Mouse (Mus musculus) heart, embryonic 16.5 days (tissue): ENCODE measurements at regions not wholly inside any gene's neighbourhood (a gene's known extent, or its start where the extent isn't known, plus 50 kb on each side); places are given as distances from the start of the nearest gene placed in this dataset.

Experiments used
- ATAC-seq: fragments of 200-750 bp; cut with Nextera tagmentation; replicated peaks from 2 replicates; pipeline ENCODE4 v1.8.0; 2017; ENCODE audit warnings: moderate number of reproducible peaks; ENCODE audit not compliant: insufficient read depth, low FRiP score; ENCODE audit errors: extremely low read depth
- H3K27ac ChIP-seq: fragments of 300-500 bp; sonication (generic); 2 replicates; pipeline ENCODE4 v1.5.1; 2014; ENCODE audit warnings: mild to moderate bottlenecking, low read length, control low read depth, moderate library complexity
- H3K27me3 ChIP-seq: fragments of 300-500 bp; sonication (generic); 2 replicates; pipeline ENCODE4 v1.6.1; 2014; ENCODE audit warnings: low read length, mixed read lengths; ENCODE audit not compliant: control insufficient read depth, insufficient read depth
- H3K36me3 ChIP-seq: fragments of 300-500 bp; sonication (generic); 2 replicates; pipeline ENCODE4 v1.6.1; 2014; ENCODE audit not compliant: control insufficient read depth, insufficient read depth
- H3K4me1 ChIP-seq: fragments of 300-500 bp; sonication (generic); 2 replicates; pipeline ENCODE4 v1.6.1; 2014; ENCODE audit warnings: low read length, mixed read lengths; ENCODE audit not compliant: control insufficient read depth, insufficient read depth
- H3K4me2 ChIP-seq: fragments of 300-500 bp; sonication (generic); 2 replicates; pipeline ENCODE4 v1.6.1; 2014; ENCODE audit warnings: low read depth, mild to moderate bottlenecking, control low read depth, low read length
- H3K4me3 ChIP-seq: fragments of 300-500 bp; sonication (generic); 2 replicates; pipeline ENCODE4 v1.5.1; 2014; ENCODE audit warnings: mild to moderate bottlenecking, control low read depth, low read length
- H3K9ac ChIP-seq: fragments of 300-500 bp; sonication (generic); 2 replicates; pipeline ENCODE4 v1.6.1; 2014; ENCODE audit warnings: low read length, control low read depth
- H3K9me3 ChIP-seq: fragments of 300-500 bp; sonication (generic); replicated peaks from 2 replicates; pipeline ENCODE4 v1.6.1; 2016; ENCODE audit warnings: low read length; ENCODE audit not compliant: control insufficient read depth
- WGBS: fragments of 180-500 bp; shearing (Covaris S2); extraction: QIAGEN DNeasy Blood & Tissue Kit; methylation state at CpG from one replicate; pipeline ENCODE4 v1.1.7; 2014; 5-methylcytosine and 5-hydroxymethylcytosine counted together

DNA sequence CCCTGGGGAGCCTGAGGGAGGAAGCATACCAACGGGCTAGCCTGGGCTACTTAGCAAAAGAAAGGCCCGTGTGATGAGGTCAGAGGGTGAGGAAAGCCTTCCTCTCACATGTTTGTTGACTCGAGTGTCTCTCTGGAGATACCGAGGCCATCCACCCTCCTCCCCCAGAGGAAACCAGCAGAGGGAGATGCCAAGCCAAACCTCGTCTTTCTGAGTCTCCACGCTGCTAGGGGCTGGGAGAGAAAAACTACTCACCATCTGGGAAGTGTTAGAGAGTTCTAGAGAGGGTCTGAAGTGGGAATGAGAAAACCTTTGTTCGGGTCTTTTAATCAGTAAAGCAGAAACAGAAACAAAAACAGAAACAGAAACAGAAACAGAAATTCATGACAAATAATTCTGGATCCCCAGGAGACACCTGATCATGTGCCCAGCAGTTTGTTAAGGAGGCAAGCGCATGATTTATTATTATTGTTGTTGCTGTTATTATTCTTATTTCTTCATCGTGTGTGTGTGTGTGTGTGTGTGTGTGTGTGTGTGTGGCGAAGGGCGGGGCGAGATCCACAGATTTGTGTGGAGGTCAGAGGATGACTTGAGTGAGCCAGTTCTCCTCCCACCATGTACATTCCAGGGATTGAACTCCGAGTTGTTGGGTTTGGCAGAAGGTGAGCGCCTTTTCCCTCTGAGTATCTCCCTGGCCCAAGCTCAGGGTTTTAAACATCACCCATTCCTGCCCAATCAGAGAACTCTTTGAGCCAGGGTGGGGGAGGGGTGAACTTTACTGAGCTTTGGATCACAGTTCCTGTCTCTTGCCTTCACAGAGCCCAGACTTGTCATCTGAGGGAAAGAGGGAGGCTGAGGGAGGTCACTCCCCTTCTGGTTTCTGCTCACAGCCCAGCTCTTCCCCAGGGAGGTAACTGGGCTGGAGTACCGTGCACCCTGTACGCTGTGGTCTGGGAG lies 104.2 kb downstream of the Zfp36l2 start:
- no peak overlapping the region for H3K9ac ChIP-seq
- WGBS, result 59% methylated on average over 16 of the region's 16 CpGs
- peak; percentile 30 for ATAC-seq

GRCm38 (mm10) chr17:84082571-84082970 lies 105.2 kb downstream of the Zfp36l2 start:
- Histone ChIP-seq H3K4me2 (no peak overlapping the region), H3K27me3 (no peaks in the 10 kb centered on the region), H3K9ac (no peak overlapping the region), H3K4me1 (peaks cover 44% of the 10 kb centered on the region), H3K36me3 (no peaks in the 10 kb centered on the region), H3K4me3 (no peak overlapping the region), H3K9me3 (no peaks in the 10 kb centered on the region), H3K27ac (peak overlapping the region; percentile 43)
- ATAC-seq, result no peak
- WGBS, result 88% methylated on average over 5 of the region's 5 CpGs

More for the DNA sequence above, 104.2 kb downstream of the Zfp36l2 start:
- H3K9me3 ChIP-seq, result no peaks in the 10 kb centered on the region
- H3K4me3 ChIP-seq, result no peak overlapping the region
- peak overlapping the region; percentile 74 for H3K27ac ChIP-seq
- peaks cover 44% of the 10 kb centered on the region for H3K4me1 ChIP-seq
- no peaks in the 10 kb centered on the region for H3K36me3 ChIP-seq
- H3K27me3 ChIP-seq, result no peaks in the 10 kb centered on the region
- H3K4me2 ChIP-seq, result no peak overlapping the region

GRCm38 (mm10) chr17:84081751-84082352 lies 105.9 kb downstream of the Zfp36l2 start:
- Histone ChIP-seq H3K4me1 (peaks cover 44% of the 10 kb centered on the region), H3K27me3 (no peaks in the 10 kb centered on the region), H3K4me3 (no peak overlapping the region), H3K36me3 (no peaks in the 10 kb centered on the region), H3K27ac (peak overlapping the region; percentile 47), H3K9me3 (no peaks in the 10 kb centered on the region), H3K9ac (0 out of 2 replicates have a peak overlapping the region, but pooled peaks have one; percentile 8), H3K4me2 (no peak overlapping the region)
- ATAC-seq, result no peak; the same call in 1 of the 2 replicates
- WGBS, result 40% methylated on average over 8 of the region's 8 CpGs

DNA sequence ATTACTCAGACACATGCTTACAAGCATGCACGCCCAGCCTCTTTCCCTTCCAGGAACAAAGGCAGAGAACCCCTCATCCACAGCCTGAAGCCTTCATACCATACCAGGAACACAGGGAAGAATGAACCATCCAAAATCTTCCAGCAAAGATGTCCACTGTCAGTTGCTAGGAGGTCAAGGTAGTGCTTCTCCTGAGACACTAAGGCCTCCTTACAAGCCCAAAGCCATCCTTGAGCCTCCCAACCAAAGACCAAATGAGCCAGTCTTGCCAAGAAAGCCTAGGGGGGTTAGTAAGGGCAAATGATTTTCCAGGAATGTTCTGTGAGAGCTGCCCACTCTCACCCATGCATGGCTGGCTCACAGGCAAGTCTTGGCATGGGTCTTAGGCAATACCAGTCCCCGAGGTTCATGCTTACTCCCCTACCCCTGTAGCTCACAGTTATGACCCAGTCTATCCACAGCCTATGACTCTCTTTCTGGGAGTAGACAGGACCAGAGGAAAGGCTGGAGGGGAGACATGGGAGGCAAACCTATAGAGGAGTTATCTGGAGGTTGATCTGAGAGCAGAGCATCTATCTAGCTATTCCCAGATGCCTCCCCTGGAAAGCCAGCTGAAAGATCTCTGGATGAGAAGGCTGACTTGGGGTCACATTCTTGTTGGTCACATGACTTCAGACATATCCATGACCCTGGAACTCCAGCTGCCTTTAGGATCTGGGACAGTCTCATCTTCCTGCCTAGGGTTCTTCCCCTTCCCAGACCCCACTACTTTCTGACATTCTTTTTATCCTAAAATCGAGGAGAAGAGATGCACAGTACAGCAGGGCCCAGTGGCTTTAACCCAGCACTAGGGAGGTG lies 112.4 kb downstream of the Zfp36l2 start:
- H3K27ac ChIP-seq, result no peak overlapping the region

DNA sequence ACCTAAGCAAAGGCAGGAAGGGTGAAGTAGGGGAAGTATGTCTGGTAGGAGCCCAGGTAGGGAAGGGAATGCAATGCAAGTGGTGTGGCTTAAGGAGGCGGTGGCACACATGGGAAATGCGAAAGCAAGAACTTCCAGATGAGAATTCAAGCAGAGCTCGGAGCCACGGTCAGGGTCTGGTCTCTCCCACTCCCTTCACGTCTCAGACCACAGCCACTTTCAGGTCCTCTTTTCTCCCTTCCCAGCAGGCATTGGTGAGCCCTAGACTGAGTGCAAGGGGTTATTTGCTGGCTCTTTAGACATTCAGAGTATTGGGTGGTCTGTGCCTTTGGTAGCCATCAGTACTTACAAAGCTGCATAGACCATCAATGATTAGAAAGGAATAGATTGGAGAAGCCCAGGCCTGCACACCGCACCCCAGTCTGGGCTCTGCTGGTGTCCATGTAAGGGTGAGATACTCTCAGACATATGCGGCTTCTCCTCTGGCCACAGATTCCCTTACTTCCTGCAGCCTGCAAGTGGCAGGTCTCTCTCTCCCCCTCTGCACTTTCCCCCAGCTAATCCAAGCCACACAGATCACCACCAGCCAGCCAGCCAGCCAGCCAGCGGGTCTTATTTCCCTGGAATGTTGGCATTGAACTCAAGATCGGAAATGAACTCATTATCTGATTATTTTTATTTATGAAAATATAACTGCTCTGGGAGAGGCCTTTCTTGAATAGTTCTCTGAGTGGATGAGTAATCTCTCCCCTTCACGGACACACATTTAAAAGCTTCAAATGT lies 113.6 kb downstream of the Zfp36l2 start:
- no peaks in the 10 kb centered on the region for H3K36me3 ChIP-seq
- peaks cover 5% of the 10 kb centered on the region for H3K4me1 ChIP-seq
- no peak overlapping the region for H3K4me2 ChIP-seq
- 60% methylated on average over 10 of the region's 10 CpGs for WGBS
- no peaks in the 10 kb centered on the region for H3K9me3 ChIP-seq
- 0 out of 2 replicates have a peak overlapping the region, but pooled peaks have one; percentile 3 for H3K9ac ChIP-seq
- H3K4me3 ChIP-seq, result no peak overlapping the region
- no peaks in the 10 kb centered on the region for H3K27me3 ChIP-seq
- ATAC-seq, result 0 out of 2 replicates have a peak, but pooled peaks have one; percentile 43
- 0 out of 2 replicates have a peak overlapping the region, but pooled peaks have one; percentile 17 for H3K27ac ChIP-seq

More for the DNA sequence above, 112.4 kb downstream of the Zfp36l2 start:
- H3K9me3 ChIP-seq, result no peaks in the 10 kb centered on the region
- H3K36me3 ChIP-seq, result no peaks in the 10 kb centered on the region
- peaks cover 5% of the 10 kb centered on the region for H3K4me1 ChIP-seq
- 73% methylated on average over 3 of the region's 3 CpGs for WGBS
- no peak for ATAC-seq
- H3K4me2 ChIP-seq, result no peak overlapping the region
- no peak overlapping the region for H3K4me3 ChIP-seq
- no peaks in the 10 kb centered on the region for H3K27me3 ChIP-seq
- no peak overlapping the region for H3K9ac ChIP-seq

DNA sequence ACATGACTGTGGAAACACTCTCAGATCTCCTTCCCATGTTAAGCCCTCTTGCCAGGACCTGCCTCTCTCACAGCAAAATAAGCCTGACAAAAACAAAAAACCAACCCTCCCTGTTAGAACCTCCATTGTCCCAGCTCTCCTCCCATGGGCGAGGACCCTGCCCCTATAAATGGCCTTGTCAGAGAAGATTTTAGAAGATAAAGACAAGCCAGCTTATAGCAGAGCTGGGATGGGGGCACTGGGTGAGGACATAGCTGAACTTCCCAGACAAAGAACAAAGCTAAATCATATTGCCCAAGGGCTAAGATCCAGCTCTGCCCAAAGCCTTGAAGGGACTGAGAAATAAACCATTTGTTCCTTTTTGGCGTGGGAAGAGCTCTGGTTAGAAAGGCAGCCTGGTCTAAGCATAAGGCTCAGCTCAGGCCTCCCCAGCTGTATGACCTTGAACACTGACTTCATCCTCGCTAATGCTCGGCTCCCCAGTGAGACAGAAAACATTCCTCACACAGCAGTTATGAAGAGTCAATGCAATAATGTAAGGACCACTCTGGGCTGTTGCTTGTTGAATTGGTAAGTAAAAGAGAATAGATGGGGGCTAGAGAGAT lies 115.2 kb downstream of the Zfp36l2 start:
- peaks cover 7% of the 10 kb centered on the region for H3K4me1 ChIP-seq
- H3K36me3 ChIP-seq, result no peaks in the 10 kb centered on the region
- 46% methylated on average over 4 of the region's 4 CpGs for WGBS
- ATAC-seq, result no peak
- no peak overlapping the region for H3K9ac ChIP-seq
- H3K4me2 ChIP-seq, result no peak overlapping the region
- H3K9me3 ChIP-seq, result no peaks in the 10 kb centered on the region
- peak overlapping the region; percentile 9; the same call in 1 of the 2 replicates for H3K27ac ChIP-seq
- H3K4me3 ChIP-seq, result no peak overlapping the region
- no peaks in the 10 kb centered on the region for H3K27me3 ChIP-seq

- WGBS, result 91% methylated on average over 2 of the region's 2 CpGs
- ATAC-seq, result no peak
- H3K4me2 ChIP-seq, result no peak overlapping the region
- H3K36me3 ChIP-seq, result no peaks in the 10 kb centered on the region
- H3K27me3 ChIP-seq, result no peaks in the 10 kb centered on the region
- no peak overlapping the region for H3K9ac ChIP-seq
- H3K4me1 ChIP-seq, result peaks cover 7% of the 10 kb centered on the region
- H3K9me3 ChIP-seq, result no peaks in the 10 kb centered on the region
- H3K4me3 ChIP-seq, result no peak overlapping the region
- H3K27ac ChIP-seq, result no peak overlapping the region
These were observed 115.9 kb downstream of the Zfp36l2 start for GRCm38 (mm10) chr17:84071855-84072254.

DNA sequence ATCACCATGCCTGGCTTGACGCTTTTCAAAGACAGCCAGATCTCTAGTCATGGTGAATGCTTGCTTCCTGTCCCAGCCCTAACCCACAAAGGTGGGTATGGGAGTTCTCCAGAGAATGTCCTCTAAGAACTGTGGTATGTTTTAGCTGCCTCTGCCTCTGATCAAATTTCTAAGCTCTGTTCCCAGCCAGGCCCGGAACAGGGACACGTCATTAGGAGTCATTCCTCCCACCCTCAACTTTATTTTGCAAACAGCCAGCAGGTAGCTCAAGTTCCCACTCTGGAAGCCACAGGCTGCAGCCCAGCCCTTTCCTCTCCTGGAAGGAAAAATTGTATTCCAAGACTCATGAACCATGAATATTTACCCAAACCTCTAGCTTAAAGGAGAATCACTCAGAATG lies 117.2 kb downstream of the Zfp36l2 start:
- H3K27ac ChIP-seq, result no peak overlapping the region
- WGBS, result 68% methylated on average over 3 of the region's 3 CpGs
- no peak overlapping the region for H3K4me2 ChIP-seq
- no peak overlapping the region for H3K4me3 ChIP-seq
- peaks cover 7% of the 10 kb centered on the region for H3K4me1 ChIP-seq
- no peaks in the 10 kb centered on the region for H3K9me3 ChIP-seq
- H3K27me3 ChIP-seq, result no peaks in the 10 kb centered on the region
- H3K36me3 ChIP-seq, result no peaks in the 10 kb centered on the region
- H3K9ac ChIP-seq, result no peak overlapping the region
- ATAC-seq, result no peak
